Mouse (Mus musculus): Measurements from ENCODE around the gene Tmem200b. TPM values are rescaled to one million over a fixed set of nuclear protein-coding genes. Genes with fewer than 3 reads are reported as not detected.

The Tmem200b gene
- total RNA-seq, 1 experiment from 2014 or later, result not detected

DNA sequence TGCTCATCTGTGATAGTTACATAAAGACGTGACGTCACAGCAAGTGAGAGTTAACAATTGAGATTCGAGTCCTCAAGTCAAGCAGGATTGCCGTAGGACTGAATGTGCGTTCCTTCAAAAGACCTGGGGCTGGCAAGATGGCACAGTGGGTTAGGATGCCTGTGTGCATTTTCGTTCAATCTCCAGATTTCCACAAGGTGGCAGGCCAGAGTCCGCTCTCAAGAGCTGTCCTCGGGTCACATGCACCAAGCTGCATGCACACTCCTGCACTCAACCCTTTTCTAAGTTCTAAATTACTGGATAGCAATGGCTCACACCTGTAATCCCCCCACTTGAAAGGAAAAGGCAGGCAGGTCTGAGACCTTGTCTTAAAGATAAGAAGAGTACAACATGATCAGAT lies 17.1 kb upstream of the Tmem200b start:
- ATAC-seq (replicated peaks; ENCODE audit: insufficient number of reproducible peaks, low FRiP score, low TSS enrichment, poor library complexity, severe bottlenecking), result peak; percentile 57; the same call in 1 of the 2 replicates

DNA sequence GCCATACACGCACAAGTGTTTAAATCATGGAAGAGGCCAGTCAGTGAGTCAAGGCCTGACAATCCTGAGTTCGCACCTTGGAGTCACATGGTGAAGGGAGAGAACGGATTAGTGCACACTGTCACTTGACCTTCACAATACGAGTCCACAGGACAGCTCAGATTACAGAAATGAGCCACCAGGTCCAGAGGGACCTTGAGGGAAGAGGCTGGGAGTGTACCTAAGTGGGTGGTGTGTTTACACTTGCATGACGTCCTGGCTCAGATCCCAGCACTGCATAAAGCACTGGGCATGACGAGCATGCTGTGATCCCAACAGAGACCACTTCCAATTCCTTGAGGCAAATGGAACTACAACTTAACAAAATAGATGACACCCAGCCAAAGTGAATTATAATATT lies 15.1 kb upstream of the Tmem200b start:
- ATAC-seq (replicated peaks; ENCODE audit: insufficient number of reproducible peaks, low FRiP score, low TSS enrichment, poor library complexity, severe bottlenecking), result no peak

DNA sequence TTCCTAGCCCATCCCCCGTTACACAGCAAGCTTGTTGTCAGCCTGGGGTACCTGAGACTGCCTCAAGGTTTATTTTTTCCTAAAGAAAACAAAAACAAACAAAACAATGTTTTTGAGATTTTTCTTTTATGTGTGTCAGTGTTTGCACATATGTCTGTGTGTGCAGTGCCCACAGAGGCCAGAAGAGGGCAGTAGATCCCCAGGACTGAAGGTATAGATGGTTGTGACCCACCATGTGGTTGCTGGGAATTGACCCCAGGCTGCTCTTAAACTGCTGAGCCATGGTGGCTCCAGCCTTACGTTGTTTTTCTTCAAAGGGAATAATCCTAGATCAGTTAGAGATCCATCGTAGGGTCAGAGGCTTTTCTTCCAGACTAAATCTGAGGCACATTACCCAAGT lies 13.7 kb upstream of the Tmem200b start:
- ATAC-seq (replicated peaks; ENCODE audit: insufficient number of reproducible peaks, low FRiP score, low TSS enrichment, poor library complexity, severe bottlenecking), result no peak

DNA sequence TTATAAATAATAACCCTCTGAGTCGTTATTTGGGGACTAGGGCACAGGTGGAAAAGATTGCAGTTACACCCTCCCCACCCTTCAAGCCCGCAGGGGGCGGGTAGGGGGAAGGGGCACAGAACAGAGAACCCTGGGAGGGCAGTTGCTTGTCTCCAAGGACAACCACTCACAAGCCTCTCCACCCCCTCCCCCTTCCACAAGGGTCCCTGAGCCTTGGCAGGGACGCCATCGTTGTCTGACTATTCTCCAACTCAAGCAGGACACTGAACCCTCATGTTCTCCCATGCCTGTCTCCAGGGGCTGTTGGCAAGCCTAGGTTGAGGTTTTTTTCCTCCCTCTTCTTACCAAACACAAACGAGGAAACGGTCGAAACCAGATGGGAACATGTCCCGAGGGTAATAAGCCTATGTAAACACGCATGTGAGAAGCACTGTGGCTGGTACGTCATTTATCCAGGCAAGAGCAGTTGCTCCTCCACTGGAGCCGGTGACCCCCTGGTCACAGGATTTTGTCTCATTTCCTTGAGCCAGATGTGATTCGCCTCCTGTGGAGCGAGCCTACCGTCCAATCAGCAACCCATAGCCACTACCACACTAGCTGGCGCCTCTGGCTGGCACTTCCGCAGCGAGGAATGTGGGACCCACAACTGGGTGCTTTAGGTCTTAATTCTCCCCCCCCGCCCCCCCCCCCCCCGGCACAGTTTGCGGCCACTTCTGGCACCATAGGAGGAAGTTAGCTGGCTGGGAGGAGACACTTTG lies 11.2 kb upstream of the Tmem200b start:
- ATAC-seq (replicated peaks; ENCODE audit: insufficient number of reproducible peaks, low FRiP score, low TSS enrichment, poor library complexity, severe bottlenecking), result peak; percentile 78

GRCm38 (mm10) chr4:131911521-131911920 lies 10.1 kb upstream of the Tmem200b start:
- no peak for ATAC-seq (replicated peaks; ENCODE audit: insufficient number of reproducible peaks, low FRiP score, low TSS enrichment, poor library complexity, severe bottlenecking)

DNA sequence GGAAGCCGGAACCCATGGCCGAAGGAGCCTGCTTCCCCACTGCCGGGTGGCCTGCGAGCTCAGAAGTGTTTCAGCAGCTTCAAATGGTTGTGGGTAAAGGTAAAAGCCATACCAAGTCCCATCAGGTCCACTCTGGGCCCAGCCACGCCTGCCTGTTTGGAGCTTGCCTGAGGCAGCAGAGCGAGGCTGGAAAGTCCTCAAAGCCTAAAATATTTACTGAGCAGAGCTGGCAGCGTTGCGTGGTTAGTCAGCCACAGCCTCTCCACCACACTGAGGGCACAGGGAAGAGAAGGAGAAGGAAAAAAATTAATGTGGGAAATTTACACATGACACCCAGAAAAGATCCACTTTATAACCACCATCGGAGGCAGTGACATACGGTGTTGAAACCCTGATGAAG lies 8.0 kb upstream of the Tmem200b start:
- ATAC-seq (replicated peaks; ENCODE audit: insufficient number of reproducible peaks, low FRiP score, low TSS enrichment, poor library complexity, severe bottlenecking), result no peak

DNA sequence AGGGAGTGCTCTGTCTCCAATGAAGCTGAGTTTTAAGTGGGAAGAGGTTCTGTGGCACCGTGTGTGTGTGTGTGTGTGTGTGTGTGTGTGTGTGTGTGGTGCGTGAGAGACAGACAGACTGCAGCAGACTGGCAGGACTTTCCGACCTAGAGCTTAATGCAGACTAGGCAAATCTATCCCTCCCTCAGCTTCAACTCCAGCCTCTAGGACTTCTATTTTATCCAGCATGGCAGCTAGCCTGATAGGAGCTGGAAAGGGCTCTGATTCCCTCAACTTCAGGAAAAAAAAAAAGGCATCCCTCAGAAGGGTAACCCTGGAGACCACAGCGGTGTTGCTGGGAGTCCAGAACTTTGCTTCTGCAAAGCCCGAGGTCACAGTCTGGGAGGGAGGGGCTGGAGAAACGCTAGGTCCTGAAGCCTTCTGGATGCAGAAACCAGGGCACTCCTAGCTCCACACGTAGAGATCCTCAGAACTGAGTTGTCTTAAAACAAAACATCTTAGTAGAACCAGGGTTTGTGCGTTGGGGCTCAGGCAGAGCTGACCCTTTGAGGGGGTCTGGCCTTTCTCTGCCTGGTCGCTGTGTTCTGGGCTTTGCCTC lies 7.4 kb upstream of the Tmem200b start:
- ATAC-seq (replicated peaks; ENCODE audit: insufficient number of reproducible peaks, low FRiP score, low TSS enrichment, poor library complexity, severe bottlenecking), result no peak

DNA sequence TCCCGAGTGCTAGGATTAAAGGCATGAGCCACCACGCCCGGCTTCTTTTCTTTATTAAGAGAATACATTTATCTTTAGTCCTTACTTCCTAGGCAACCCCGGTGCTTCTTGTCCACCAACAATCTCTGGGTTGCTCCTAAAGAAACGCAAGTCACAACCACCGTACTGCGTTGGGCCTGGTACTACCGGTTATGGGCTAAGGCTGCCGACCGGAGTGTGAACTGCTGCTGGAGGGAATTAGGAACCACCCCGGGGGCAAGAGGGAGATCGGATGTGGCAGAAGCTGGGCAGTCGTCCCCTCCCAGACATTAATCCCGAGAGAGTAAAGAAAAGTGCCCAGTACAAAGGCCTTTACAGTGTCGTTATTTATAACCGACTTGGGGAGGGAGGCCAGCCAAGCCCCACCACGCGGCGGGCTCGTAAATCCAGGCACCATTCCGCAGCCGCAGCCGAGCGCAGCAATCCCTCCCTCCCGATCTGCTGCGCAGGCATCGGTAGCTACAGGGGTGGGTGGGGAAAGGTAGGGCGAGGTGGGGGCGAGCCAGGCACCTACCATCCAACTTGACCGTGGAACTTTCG lies 6.6 kb upstream of the Tmem200b start:
- no peak for ATAC-seq (replicated peaks; ENCODE audit: insufficient number of reproducible peaks, low FRiP score, low TSS enrichment, poor library complexity, severe bottlenecking)

DNA sequence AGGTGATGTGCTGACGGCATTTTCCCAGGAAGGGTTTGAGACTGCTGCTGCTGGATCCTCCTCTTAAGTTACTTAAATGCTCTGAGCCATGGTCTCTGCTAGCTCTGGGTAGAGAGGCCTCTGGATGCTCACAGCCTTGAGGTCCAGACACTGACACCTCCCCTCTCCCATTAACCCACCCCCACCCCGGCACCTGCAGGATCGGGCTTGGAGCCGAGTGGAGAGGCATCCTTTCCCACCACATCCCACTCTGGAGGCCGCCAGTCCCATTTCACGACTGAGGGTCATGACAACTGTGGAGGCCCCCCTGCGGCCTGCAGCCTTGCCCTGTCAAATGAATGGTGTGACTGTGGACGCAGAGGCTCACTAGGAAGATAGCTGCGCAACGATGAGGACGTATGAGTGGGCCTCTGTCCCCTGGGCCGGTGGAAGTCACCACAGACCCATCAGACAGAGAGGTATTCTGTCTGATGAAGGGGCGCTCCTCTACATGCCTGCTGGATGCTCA lies 5.7 kb upstream of the Tmem200b start:
- ATAC-seq (replicated peaks; ENCODE audit: insufficient number of reproducible peaks, low FRiP score, low TSS enrichment, poor library complexity, severe bottlenecking), result no peak

DNA sequence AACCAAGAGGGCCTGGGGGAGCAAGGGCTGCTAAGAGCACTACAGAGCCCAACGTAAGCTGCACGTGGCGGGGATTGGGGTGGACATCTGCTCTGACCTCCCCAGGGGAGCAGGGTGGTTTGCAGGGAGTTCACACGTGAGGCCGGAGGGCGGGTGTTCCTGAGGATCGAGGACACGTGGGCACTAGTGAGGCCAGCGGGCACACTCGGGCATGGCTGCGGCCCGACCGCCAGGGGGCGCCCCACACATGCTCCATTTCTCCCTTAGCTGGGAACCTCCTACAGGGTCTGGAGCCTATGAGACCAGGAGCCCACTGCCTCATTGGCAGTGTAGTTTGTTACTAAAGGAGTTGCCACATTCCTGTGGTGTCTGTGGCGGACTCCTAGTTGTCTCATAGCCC lies 5.1 kb upstream of the Tmem200b start:
- ATAC-seq (replicated peaks; ENCODE audit: insufficient number of reproducible peaks, low FRiP score, low TSS enrichment, poor library complexity, severe bottlenecking), result peak; percentile 60

DNA sequence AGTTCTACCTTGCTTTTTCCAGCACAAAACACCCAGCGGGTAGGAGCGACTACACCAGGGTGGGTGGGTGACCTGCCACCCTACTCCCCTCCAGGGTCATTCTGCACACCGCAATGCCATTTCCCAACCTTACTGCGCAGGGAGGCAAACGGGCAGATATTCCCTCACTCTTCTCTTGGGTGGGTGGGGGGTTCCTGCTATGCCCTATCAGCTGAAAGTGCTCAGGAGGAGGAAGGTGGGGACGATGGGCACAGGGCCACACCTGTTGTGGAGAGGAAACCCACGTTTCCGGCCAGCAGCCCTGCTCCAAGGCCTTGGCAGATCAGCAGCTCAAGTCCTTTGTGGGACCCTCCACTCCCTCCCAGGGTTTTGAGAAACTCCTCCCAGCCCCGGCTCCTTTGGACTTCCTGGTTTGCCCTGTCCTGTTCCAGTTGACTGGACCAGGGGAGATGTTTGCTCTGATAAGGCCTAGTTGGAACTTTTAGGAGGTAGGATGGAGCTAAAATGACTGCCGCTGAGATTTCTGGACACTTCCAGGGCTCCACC lies 4.5 kb upstream of the Tmem200b start:
- no peak for ATAC-seq (replicated peaks; ENCODE audit: insufficient number of reproducible peaks, low FRiP score, low TSS enrichment, poor library complexity, severe bottlenecking)

GRCm38 (mm10) chr4:131918026-131918533 lies 3.5 kb upstream of the Tmem200b start:
- ATAC-seq (replicated peaks; ENCODE audit: insufficient number of reproducible peaks, low FRiP score, low TSS enrichment, poor library complexity, severe bottlenecking), result no peak

DNA sequence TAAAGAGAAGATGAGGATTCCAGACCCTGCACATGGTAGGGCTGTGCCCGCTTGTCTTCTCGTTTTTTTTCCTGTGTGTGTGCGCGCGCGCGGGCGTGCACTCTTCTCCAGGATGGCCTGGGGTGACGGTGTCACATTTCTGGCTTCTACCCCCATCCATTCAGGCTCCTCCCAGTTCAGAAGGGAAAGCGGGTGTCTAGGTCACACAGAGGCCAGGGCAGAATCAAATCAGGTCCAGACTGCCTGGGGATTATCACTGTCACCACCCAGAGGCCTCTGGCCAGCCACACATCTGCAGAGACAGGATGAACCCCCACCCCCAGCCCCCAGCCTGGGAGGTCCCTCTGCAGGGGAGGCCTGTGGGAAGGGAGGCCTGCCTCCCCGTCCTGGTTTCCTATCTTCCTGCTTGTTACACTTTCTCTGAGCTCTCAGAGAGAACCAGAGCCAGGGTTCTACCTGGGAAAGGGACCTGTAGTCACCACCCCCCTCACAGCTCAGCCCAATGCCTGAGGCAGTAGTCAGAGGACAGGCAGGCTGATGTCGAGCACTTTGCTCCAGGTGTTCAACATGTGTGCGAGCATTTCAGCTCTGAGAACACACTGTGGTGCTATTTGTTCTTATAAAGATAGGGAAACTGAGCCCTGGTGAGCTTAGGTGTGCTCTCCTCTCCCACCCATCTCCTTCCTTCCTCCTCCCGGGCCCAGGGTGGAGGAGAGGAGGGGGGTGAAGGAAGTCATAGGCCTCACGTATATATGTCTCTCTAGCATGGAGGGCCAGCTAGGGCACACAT lies 2.7 kb upstream of the Tmem200b start:
- no peak for ATAC-seq (replicated peaks; ENCODE audit: insufficient number of reproducible peaks, low FRiP score, low TSS enrichment, poor library complexity, severe bottlenecking)

GRCm38 (mm10) chr4:131919506-131920140 lies 1.9 kb upstream of the Tmem200b start:
- ATAC-seq (replicated peaks; ENCODE audit: insufficient number of reproducible peaks, low FRiP score, low TSS enrichment, poor library complexity, severe bottlenecking), result no peak

DNA sequence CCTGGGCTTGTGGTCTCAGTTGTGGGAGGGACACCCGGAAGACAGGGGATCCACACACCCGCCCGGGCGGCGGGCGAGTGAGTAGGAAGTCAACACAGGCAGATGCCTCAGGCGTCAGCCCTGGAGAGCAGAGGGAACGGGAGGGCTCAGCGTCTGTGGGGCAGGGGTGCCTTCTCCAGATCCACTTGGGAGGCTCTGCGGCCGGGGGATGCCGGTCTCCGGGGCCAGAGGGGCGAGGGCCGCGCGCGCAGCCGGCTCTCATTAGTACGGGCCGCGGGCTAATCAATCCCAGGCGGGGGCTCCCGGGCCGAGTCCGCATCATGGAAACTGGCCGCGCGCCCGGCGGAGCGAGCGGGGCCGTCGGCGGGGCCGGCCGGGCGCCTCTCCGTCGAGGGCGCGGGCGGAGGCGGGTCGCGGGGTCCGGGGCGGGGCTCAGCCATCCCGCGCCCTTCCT lies 1.4 kb upstream of the Tmem200b start:
- no peak for ATAC-seq (replicated peaks; ENCODE audit: insufficient number of reproducible peaks, low FRiP score, low TSS enrichment, poor library complexity, severe bottlenecking)

DNA sequence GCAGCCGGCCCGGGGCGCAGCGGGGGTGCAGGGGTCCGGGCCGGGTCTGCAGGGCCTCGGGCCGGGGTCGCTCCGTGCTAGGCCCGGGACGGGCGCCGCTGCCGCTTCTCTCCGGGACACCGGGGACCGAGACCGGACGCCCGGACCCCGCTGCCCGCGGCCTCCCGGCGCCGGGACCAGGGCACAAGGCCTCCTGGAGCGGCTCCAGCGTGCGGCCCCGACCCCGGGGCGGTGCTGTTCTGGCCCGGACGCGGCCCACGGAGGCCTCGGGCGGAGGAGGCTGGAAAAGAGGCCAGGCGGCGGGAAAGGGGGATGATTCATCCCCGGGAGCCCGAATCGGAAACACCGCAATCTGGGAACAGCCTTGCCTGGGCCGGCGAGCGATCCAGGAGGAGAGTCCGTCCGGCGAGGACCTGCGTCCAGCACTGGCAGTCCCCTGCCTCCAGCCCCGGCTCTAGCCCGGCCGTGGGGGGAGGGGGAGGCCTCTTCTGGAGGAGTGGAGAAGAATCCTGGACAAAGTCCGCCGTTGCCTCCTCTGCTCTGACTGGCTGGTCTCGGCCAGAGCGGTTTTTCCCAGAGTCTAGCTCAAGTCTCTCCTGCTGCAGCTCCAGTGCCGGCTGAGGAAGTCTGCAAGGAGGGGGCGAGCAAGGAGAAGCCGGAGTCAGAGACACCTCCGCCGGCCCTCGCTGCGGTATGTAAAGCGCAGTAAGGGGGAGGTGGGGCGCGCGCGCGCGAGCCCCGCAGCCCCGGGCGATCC lies 798 bp upstream of the Tmem200b start:
- ATAC-seq (replicated peaks; ENCODE audit: insufficient number of reproducible peaks, low FRiP score, low TSS enrichment, poor library complexity, severe bottlenecking), result no peak

DNA sequence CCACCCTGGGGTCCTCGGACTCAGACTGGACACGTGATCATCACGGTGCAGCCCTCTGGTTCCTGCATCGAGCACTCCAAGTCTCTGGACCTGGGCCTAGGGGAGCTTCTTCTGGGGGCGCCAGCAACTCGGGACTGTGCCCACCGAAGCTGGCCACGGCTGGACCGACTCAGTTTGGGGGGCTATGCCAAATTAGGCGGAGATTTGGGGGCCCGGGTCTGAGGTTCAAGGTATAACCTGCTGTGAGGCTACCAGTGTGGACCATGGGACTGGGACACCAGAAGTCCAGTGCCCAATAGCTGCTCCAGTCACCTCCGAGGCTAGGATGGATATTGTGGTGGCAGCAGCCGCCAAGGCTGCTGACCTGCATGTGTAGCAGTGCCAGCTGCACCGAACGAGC lies 833 bp downstream of the Tmem200b start:
- ATAC-seq (replicated peaks; ENCODE audit: insufficient number of reproducible peaks, low FRiP score, low TSS enrichment, poor library complexity, severe bottlenecking), result no peak

All from monocyte, adult 5-6 weeks (primary cell).